Mouse (Mus musculus) liver, embryonic 16.5 days (tissue): ENCODE data around the gene Cmtm5. TPM values are rescaled to one million over a fixed set of nuclear protein-coding genes. Genes with fewer than 3 reads are reported as not detected.

Experiments used
- ATAC-seq: fragments of 200-750 bp; cut with Nextera tagmentation; 2 replicates; pipeline ENCODE4 v1.8.0; 2017; ENCODE audit warnings: low read depth, mild to moderate bottlenecking, moderate number of reproducible peaks, moderate library complexity
- H3K27ac ChIP-seq: fragments of 300-500 bp; sonication (generic); 2 replicates; pipeline ENCODE4 v1.5.1; 2014; ENCODE audit warnings: mild to moderate bottlenecking, low read length
- H3K27me3 ChIP-seq: fragments of 300-500 bp; sonication (generic); 2 replicates; pipeline ENCODE4 v1.6.1; 2014; ENCODE audit warnings: low read depth, low read length, mixed read lengths; ENCODE audit not compliant: control insufficient read depth, insufficient read depth
- H3K36me3 ChIP-seq: fragments of 300-500 bp; sonication (generic); 2 replicates; pipeline ENCODE4 v1.6.1; 2014; ENCODE audit warnings: mild to moderate bottlenecking; ENCODE audit not compliant: control insufficient read depth, insufficient read depth
- H3K4me1 ChIP-seq: fragments of 300-500 bp; sonication (generic); 2 replicates; pipeline ENCODE4 v1.6.1; 2014; ENCODE audit warnings: low read depth, low read length, mixed read lengths; ENCODE audit not compliant: control insufficient read depth
- H3K4me2 ChIP-seq: fragments of 300-500 bp; sonication (generic); 2 replicates; pipeline ENCODE4 v1.6.1; 2014; ENCODE audit warnings: low read depth, low read length, mixed read lengths
- H3K4me3 ChIP-seq: fragments of 300-500 bp; sonication (generic); 2 replicates; pipeline ENCODE4 v1.5.1; 2014; ENCODE audit warnings: low read depth, mild to moderate bottlenecking, low read length
- H3K9ac ChIP-seq: fragments of 300-500 bp; sonication (generic); 2 replicates; pipeline ENCODE4 v1.6.1; 2014; ENCODE audit warnings: low read depth, low read length
- H3K9me3 ChIP-seq: fragments of 300-500 bp; sonication (generic); replicated peaks from 2 replicates; pipeline ENCODE4 v1.6.1; 2016; ENCODE audit warnings: low read length; ENCODE audit not compliant: control insufficient read depth
- WGBS: fragments of 180-500 bp; shearing (Covaris S2); extraction: QIAGEN DNeasy Blood & Tissue Kit; methylation state at CpG from one replicate; pipeline ENCODE4 v1.1.7; 2014; ENCODE audit not compliant: insufficient replicate concordance; 5-methylcytosine and 5-hydroxymethylcytosine counted together
- polyA plus RNA-seq: library from polyadenylated mRNA; unstranded; fragments of >200 nt; fragmentation: Nextera tagmentation; extraction: Ambion mirVana; gene quantifications from 2 replicates; pipeline ENCODE4 v1.2.1, GENCODE M21; 2015

Cmtm5 gene
- polyA plus RNA-seq, 1 experiment from 2014 or later: 0.20 TPM

GRCm38 (mm10) chr14:54912109-54912850 is 23.8 kb upstream of the Cmtm5 start:
- no peak for ATAC-seq
- H3K9ac ChIP-seq: peak overlapping the region; percentile 22; the same call in 1 of the 2 replicates
- H3K4me2 ChIP-seq: peak overlapping the region; percentile 60
- no peaks in the 10 kb centered on the region for H3K36me3 ChIP-seq
- H3K27me3 ChIP-seq: peaks cover 45% of the 10 kb centered on the region
- no peak overlapping the region for H3K27ac ChIP-seq
- H3K4me1 ChIP-seq: peaks cover 2% of the 10 kb centered on the region; the same call in 1 of the 2 replicates
- H3K9me3 ChIP-seq: no peaks in the 10 kb centered on the region
- H3K4me3 ChIP-seq: peak overlapping the region; percentile 58
- WGBS: 3% methylated on average over 63 of the region's 69 CpGs

GRCm38 (mm10) chr14:54912886-54913285 is 23.2 kb upstream of the Cmtm5 start, which contains the start of gene Slc22a17:
Slc22a17 (minus strand) TSS chr14:54913132.
- Histone ChIP-seq H3K27ac (no peak within 1 kb of the TSS), H3K9me3 (no peaks in the 10 kb centered on the region), H3K27me3 (peaks cover 45% of the 10 kb centered on the region), H3K9ac (peak within 1 kb of the TSS; percentile 22; the same call in 1 of the 2 replicates), H3K4me2 (peak within 1 kb of the TSS; percentile 60), H3K4me1 (peaks cover 2% of the 10 kb centered on the region; the same call in 1 of the 2 replicates), H3K36me3 (no peaks in the 10 kb centered on the region), H3K4me3 (peak within 1 kb of the TSS; percentile 58)
- ATAC-seq: 0 out of 2 replicates have a peak, but pooled peaks have one; percentile 30
- WGBS: under 1% methylated on average over 28 of the region's 28 CpGs

- no peak overlapping the region for H3K27ac ChIP-seq
- WGBS: 22% methylated on average over 10 of the region's 10 CpGs
- ATAC-seq: no peak
- H3K9me3 ChIP-seq: no peaks in the 10 kb centered on the region
- peaks cover 45% of the 10 kb centered on the region for H3K27me3 ChIP-seq
- H3K36me3 ChIP-seq: no peaks in the 10 kb centered on the region
- H3K4me2 ChIP-seq: peak overlapping the region; percentile 60
- H3K9ac ChIP-seq: no peak overlapping the region
- H3K4me1 ChIP-seq: peaks cover 2% of the 10 kb centered on the region; the same call in 1 of the 2 replicates
- H3K4me3 ChIP-seq: peak overlapping the region; percentile 58
These were observed 22.7 kb upstream of the Cmtm5 start for GRCm38 (mm10) chr14:54913343-54913742.

GRCm38 (mm10) chr14:54920076-54920685 is 15.9 kb upstream of the Cmtm5 start:
- Histone ChIP-seq H3K36me3 (no peaks in the 10 kb centered on the region), H3K9me3 (0 out of 2 replicates have a peak, but pooled peaks cover 2% of the 10 kb centered on the region), H3K27me3 (peaks cover 17% of the 10 kb centered on the region), H3K4me2 (no peak overlapping the region), H3K4me3 (no peak overlapping the region), H3K4me1 (peaks cover 5% of the 10 kb centered on the region; the same call in 1 of the 2 replicates), H3K9ac (no peak overlapping the region), H3K27ac (no peak overlapping the region)
- 69% methylated on average over 16 of the region's 16 CpGs for WGBS
- no peak for ATAC-seq

GRCm38 (mm10) chr14:54924641-54925348 is 11.3 kb upstream of the Cmtm5 start:
- Histone ChIP-seq H3K4me3 (0 out of 2 replicates have a peak overlapping the region, but pooled peaks have one; percentile 3), H3K4me1 (peaks cover 5% of the 10 kb centered on the region; the same call in 1 of the 2 replicates)
- ATAC-seq: peak; percentile 69

GRCm38 (mm10) chr14:54925349-54926342 is 10.4 kb upstream of the Cmtm5 start, which contains the start of gene Efs:
Efs (minus strand) TSS chr14:54926126.
- Histone ChIP-seq H3K27me3 (peaks cover 56% of the 10 kb centered on the region), H3K9ac (0 out of 2 replicates have a peak within 1 kb of the TSS, but pooled peaks have one; percentile 5), H3K9me3 (0 out of 2 replicates have a peak, but pooled peaks cover 2% of the 10 kb centered on the region), H3K4me3 (peak within 1 kb of the TSS; percentile 31), H3K27ac (no peak within 1 kb of the TSS), H3K36me3 (no peaks in the 10 kb centered on the region), H3K4me1 (peaks cover 5% of the 10 kb centered on the region; the same call in 1 of the 2 replicates), H3K4me2 (peak within 1 kb of the TSS; percentile 45)
- ATAC-seq: no peak
- 6% methylated on average over 57 of the region's 57 CpGs for WGBS

More at GRCm38 (mm10) chr14:54924641-54925348, 11.3 kb upstream of the Cmtm5 start:
- Histone ChIP-seq H3K36me3 (no peaks in the 10 kb centered on the region), H3K27ac (no peak overlapping the region), H3K9me3 (0 out of 2 replicates have a peak, but pooled peaks cover 2% of the 10 kb centered on the region), H3K4me2 (peak overlapping the region; percentile 24), H3K27me3 (peaks cover 56% of the 10 kb centered on the region), H3K9ac (no peak overlapping the region)
- 51% methylated on average over 7 of the region's 7 CpGs for WGBS

GRCm38 (mm10) chr14:54926401-54927158 is 9.5 kb upstream of the Cmtm5 start:
- under 1% methylated on average over 42 of the region's 58 CpGs for WGBS
- peaks cover 56% of the 10 kb centered on the region for H3K27me3 ChIP-seq
- H3K36me3 ChIP-seq: no peaks in the 10 kb centered on the region
- H3K4me3 ChIP-seq: peak overlapping the region; percentile 31
- no peak for ATAC-seq
- 0 out of 2 replicates have a peak overlapping the region, but pooled peaks have one; percentile 5 for H3K9ac ChIP-seq
- H3K27ac ChIP-seq: no peak overlapping the region
- H3K9me3 ChIP-seq: no peaks in the 10 kb centered on the region
- H3K4me2 ChIP-seq: peak overlapping the region; percentile 45
- H3K4me1 ChIP-seq: peaks cover 5% of the 10 kb centered on the region; the same call in 1 of the 2 replicates
